Mouse (Mus musculus) mouse trophoblast stem cell (cell line): ENCODE data around the gene Mterf4.
"Not testable (repeated sequence)": the region's sequence is repeated elsewhere in the genome, so short reads cannot be mapped to it uniquely, and the experiment has no call there.

Experiments
- in situ Hi-C, 2 experiments: fragments of 300-500 bp; cut with MseI, MboI; formaldehyde crosslinking; loops; 2 replicates in 1 of 2; 3 replicates in 1 of 2; pipeline ENCODE4 v1.15.1; 2025

Mterf4 gene

DNA sequence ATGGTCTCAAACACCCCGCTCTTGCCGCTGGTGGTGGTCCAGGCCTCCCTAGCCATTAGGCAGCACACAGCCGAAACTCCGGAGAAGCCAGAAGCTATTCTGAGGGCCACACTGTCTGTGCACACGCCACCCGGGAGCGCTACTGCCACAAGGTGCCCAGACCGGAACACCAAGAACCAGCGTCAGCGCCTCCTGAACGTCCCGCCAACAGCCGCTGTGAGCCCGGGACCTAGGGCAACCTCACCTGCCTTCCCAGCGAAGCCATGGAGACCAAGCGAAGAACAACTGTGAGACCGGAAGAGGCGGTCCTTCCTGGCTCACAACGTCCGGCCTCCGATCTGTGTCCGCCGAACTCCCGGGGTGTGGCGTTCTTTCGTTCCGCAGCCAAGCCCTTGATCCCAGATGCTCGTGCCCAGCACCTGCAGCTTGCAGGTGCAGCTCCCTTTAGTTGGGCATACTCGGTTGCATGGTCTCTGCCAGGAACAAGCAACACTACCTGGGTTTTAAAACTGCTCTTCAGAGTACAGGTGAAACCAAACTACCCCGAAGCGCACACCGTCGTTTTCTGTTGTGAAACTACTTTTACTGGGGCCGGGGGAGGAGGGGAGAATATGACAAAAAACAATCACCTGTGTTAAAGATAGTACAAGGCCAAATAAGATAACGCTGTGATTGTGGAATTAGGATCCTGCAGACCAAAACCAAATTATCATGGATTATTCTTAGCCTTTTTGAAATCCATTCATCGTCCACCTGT, at the start of gene Mterf4:
TSS of gene Mterf4 (minus strand) at position 335 of the 757 bp plus-strand sequence.
- in situ Hi-C loops = no loop called here

DNA sequence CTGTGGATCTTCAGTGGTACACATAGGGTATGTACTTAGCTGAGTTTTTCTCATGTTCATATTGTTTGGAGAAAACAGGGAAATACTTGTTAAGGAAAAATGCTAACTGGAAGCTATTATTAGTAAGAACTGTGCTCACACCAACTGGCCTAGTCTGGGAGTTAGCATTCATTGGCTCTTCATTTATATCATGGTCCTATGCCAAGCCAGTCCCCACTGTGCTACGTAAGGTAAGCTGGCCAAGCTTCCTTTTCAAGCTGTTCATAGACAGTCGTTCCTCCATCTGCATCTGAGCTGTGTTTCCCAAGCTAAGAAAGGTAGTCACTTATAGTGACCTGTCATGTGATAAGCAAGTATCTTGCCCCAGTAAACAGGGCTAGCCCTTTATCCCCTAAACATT, 47.0 kb upstream of the Mterf4 start:
- in situ Hi-C loops = no loop called here

- in situ Hi-C loops = no loop called here
These were observed 44.0 kb upstream of the Mterf4 start for GRCm38 (mm10) chr1:93349701-93350100.

- in situ Hi-C loops = no loop called here
These were observed 41.5 kb upstream of the Mterf4 start for GRCm38 (mm10) chr1:93347176-93347575.

DNA sequence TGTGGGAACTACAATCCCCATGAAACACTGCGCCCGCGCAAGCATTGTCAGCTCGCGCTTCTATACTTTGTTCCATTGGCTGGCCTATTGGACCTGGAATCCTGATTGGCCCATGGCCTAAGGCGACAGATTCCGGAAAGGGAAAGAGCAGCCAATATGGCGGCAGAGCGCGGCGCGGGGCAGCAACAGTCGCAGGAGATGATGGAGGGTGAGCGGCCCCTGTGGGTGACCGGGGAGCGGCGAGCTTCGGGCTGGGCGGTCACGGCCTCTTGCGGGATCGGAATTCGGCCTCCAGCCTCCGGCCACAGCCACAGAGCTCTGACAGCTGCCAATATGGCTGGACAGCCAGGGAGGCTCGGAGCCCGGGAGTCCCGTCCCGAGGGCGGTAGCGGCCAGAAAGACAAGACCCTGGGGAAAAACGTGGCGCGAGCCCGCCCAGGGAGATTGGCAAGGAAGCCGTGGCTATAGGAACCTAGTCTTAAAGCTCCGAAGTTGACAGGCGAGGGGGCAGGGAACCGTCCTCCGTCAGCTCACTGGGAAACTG, 37.9 kb upstream of the Mterf4 start:
- in situ Hi-C loops = no loop called here

DNA sequence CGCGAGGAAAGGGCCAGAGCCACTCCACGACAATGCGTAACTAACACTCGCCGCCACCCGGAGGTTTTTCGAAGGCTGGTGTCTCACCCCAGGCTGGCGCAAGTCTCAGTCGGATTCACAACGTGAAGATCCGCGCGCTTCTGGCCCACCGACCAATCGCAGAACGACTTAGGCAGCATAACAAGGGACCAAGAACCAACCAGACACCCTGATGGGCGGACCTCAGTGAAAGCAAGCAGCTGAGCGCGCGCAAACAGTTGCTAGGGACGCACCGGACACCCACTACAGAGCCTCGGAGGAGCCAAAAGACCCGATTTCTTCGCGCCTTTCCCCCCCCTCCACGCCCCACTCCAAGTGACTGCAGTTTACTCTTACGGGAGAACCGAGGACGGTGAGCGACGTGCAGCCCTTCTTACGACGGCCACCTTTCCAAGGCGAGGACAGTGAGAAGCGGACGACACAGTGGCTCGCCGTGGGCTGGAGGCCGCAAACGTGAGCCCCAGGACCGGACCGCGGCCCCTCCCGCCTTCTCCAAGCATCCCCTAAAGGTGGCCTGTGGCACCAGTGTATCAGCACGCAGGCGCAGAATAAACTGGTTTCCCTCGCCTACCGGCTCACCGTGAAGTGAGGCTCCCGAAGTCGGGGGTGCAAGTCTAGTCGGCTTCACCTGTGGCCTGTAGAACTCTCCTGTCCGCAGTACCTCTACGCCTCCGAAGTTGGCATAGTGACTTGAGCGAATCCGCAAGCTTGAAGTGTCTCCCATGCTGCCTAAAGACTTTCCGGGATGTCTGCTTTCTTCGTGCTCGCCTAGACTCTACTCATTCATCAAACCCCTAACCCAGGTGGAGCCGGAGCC, 37.2 kb upstream of the Mterf4 start, which contains the start of the genes Ppp1r7 and Pask:
TSS of gene Ppp1r7 (plus strand) at position 207 of the 856 bp plus-strand sequence.
TSS of gene Pask (minus strand) at position 835 of the 856 bp plus-strand sequence.
- in situ Hi-C loops = no loop called here

- in situ Hi-C loops = no loop called here
These were observed 28.9 kb upstream of the Mterf4 start for GRCm38 (mm10) chr1:93334621-93335020.

GRCm38 (mm10) chr1:93326446-93326845, 20.7 kb upstream of the Mterf4 start:
- in situ Hi-C loops = no loop called here

DNA sequence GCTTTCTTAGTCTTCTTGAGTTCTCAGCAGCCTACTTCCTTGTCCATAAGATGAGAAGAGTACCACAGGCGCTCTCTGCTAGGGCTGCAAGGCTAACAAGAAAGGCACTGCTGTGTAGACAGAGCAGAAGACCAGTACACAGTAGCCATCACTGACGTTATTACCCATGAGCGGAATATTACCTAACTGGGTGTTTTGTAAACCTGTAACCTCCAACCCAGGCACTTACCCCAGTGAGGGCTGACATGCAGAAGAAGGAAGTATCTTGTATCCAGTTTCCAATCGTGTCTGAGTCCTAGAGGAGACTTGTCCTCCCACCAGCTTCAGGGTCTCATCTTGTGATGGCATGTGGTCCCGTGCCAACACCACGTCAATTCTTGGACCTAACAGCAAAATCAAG, 18.3 kb upstream of the Mterf4 start:
- in situ Hi-C loops = no loop called here

- in situ Hi-C loops = no loop called here
These were observed 5.1 kb downstream of the Mterf4 start for GRCm38 (mm10) chr1:93300578-93300977.

- in situ Hi-C loops = no loop called here
These were observed 5.9 kb downstream of the Mterf4 start for GRCm38 (mm10) chr1:93299791-93300190.

DNA sequence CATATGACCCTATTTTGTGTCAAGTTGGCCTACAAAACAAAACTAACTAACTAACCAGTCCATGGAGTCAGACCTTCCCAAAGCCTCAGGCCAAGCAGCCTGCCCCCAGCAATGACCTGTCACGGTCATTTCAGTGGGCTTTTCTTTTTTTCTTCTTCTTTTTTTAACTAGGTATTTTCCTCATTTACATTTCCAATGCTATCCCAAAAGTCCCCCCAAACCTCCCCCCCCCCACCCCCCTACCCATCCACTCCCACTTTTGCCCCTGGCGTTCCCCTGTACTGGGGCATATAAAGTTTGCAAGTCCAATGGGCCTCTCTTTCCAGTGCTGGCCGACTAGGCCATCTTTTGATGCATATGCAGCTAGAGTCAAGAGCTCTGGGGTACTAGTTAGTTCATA, 11.2 kb downstream of the Mterf4 start:
- in situ Hi-C loops = not testable (repeated sequence)

DNA sequence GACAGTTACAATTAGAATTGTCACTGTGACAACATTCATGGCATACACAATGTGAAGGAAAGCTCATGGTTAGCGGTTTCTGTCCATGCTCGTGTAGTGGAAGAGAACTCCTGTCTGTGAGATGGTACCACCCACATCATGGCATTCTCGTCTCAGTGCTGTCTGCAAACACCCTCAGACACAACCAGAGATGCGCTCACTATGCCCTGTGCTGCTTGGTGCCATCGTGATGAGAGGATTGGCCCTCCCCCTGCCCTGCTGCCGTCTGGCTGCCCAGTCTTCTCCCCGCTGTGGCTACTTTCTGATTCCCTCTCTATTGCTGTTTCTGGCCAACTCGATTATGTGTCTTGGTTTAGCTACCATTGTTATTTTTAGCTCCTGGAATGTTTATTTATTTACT, 13.7 kb downstream of the Mterf4 start:
- in situ Hi-C loops = no loop called here

GRCm38 (mm10) chr1:93291591-93291990, 14.1 kb downstream of the Mterf4 start:
- in situ Hi-C loops = no loop called here

- in situ Hi-C loops = no loop called here
These were observed 14.8 kb downstream of the Mterf4 start for GRCm38 (mm10) chr1:93290956-93291355.

DNA sequence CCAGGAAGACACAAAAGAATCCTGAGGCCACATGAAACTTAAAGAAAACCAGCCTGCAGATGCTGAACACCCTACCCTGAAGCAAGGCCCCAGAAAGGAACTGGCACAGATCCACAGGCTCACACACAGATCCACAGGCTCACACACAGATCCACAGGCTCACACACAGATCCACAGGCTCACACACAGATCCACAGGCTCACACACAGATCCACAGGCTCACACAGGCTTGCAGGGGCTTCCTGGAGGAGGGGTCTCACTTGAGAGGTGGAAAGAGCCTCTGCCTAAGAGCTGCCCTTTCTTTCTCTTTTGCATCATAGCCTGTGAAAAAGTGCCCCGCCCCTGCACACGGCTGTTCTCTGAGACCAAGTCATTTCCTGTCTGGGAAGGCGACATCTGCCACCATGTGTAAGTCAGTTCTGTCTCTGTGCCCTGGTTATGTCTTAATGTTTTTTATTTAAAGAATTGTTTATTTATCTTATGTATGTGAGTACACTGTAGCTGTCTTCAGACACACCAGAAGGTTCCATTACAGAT, 16.0 kb downstream of the Mterf4 start:
- in situ Hi-C loops = no loop called here

DNA sequence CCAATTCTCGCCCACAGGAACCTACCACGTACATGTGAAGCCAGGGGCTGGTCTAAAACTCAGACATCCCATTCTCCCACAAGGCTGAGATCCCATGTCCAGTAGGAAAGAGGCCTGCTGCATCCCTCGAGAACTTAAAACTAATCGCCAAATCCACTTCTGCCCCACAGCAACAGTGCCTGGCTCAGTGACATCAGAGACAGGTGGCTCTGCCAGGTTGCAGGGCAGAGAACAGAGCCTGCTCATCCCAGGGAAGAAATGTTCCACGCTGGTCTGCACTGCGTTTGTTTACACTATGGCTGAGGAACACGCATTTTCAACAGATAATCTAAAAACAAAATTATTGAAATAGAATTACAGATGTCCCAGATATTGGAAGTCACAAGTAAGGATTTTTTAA, 28.7 kb downstream of the Mterf4 start:
- in situ Hi-C loops = no loop called here

DNA sequence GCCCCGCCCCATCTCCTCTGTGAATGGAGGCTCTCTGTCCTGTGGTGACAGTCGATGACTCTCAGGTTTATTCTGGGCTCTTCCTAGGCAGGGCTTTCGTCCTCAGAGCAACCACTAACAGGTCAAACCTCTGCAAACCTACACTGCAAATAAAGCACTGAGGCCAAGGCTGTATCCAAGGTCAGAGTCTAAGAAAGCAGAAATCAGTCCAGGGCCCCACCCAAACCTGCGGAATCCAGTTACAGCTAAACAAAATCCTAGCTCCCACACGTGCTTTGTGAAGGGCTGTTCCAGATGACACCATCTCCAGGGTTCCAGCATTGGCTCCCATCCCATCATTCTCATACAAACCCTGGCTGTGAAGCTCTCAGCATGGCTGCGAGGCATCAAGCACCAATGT, 30.2 kb downstream of the Mterf4 start:
- in situ Hi-C loops = no loop called here

DNA sequence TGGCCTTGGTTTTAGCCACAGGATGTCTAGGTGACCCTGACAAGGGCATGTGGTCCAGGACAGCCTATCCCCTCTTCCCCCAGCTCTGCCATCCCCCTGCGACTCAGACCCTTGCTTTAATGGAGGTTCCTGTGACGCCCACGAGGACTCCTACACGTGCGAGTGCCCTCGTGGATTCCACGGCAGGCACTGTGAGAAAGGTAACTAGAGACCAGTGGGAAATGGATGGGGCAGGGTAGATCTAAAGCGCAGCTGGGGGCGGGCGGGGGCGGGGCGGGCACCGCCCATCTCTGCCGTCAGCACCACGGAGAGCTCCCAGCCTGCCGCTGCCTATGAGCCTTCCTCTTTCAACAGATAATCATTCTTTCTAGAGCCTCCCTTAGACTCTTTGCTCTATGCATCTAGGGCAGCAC, 33.3 kb downstream of the Mterf4 start:
- in situ Hi-C loops = no loop called here

DNA sequence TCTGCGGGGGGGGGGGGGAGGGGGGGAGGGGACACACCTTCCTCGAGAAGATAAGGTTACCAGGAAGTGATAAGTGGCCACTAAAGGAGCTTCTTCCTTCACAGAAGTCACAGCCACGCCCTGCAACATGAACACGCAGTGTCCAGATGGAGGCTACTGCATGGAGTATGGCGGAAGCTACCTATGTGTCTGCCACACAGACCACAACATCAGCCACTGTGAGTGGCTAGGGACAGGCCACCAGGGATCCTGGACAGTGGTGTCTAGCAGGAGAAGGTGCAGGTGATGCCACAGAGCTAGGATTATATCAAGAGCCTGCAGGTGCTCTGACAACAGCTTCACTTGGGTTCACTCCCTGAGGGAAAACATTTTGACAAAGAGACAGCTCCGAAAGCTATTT, 34.0 kb downstream of the Mterf4 start:
- in situ Hi-C loops = no loop called here

DNA sequence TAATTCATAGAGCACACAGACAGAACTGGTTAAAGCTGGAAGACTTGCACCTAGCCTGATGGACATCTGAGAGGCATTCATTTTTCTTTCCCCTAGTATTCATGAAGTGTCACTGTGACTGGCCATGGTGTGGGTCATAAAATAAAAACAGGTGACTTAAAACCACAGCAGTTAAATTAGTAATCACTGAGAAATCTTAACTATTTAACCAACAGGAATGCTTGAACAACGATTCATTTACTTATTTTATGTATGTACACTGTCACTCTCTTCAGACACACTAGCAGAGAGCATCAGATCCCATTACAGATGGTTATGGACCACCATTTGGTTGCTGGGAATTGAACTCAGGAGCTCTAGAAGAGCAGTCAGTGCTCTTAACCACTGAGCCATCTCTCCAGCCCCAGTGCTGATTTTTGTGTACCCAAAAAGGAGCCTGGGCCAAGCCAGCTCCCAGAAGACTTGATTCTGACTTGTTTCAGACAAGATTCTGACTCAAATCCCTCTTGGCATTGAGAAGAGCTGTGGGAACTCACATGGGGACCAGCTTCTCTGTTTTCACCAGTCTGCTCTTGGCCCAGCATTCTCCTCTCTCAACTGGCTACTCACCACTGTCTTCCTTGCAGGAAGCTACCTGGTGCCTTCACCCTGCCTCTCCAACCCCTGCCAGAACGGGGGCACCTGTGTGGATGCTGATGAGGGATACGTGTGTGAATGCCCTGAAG, 35.0 kb downstream of the Mterf4 start:
- in situ Hi-C loops = no loop called here

DNA sequence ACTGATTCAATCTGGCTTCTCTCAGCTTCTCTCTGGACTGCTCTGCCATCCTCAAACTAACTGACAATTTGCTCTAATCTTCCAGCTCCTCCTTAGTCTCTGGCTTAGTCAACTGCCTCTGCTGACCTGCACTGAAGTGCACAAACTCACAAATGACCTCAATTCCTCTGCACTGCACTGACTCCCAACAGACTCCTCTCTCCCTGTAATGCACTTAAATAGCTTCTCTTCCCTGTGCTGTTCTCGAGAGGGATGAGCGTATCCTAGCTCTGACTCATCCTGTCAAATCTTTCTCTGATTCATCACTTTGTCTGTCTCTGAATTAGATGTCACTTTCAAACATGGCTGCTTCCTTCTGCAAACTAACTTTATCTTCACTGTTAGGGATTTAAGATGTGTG, 37.5 kb downstream of the Mterf4 start:
- in situ Hi-C loops = no loop called here
